Mouse (Mus musculus) hindbrain, embryonic 14.5 days (tissue): ENCODE data around the gene Rflnb. TPM values are rescaled to one million over a fixed set of nuclear protein-coding genes. Genes with fewer than 3 reads are reported as not detected.
"Not testable (repeated sequence)": the region's sequence is repeated elsewhere in the genome, so short reads cannot be mapped to it uniquely, and the experiment has no call there.

Experiments
- ATAC-seq: fragments of 200-750 bp; cut with Nextera tagmentation; 2 replicates; pipeline ENCODE4 v1.8.0; 2017; ENCODE audit warnings: moderate number of reproducible peaks, mild to moderate bottlenecking, moderate TSS enrichment, moderate library complexity; ENCODE audit not compliant: low FRiP score
- DNase-seq: peaks from one replicate; pipeline ENCODE4 v3.0.0-alpha.2; 2015; ENCODE audit warnings: low spot score
- H3K27ac ChIP-seq: fragments of 300-500 bp; sonication (generic); 2 replicates; pipeline ENCODE4 v1.5.1; 2014; ENCODE audit warnings: mild to moderate bottlenecking, moderate library complexity
- H3K27me3 ChIP-seq: fragments of 300-500 bp; sonication (generic); 2 replicates; pipeline ENCODE4 v1.6.1; 2014; ENCODE audit warnings: mild to moderate bottlenecking, low read length, mixed read lengths; ENCODE audit not compliant: control insufficient read depth, insufficient read depth
- H3K36me3 ChIP-seq: fragments of 300-500 bp; sonication (generic); replicated peaks from 2 replicates; pipeline ENCODE4 v1.6.1; 2014; ENCODE audit not compliant: control insufficient read depth, insufficient read depth
- H3K4me1 ChIP-seq: fragments of 300-500 bp; sonication (generic); replicated peaks from 2 replicates; pipeline ENCODE4 v1.6.1; 2014; ENCODE audit warnings: antibody characterized with exemption, low read length, mixed read lengths; ENCODE audit not compliant: control insufficient read depth, insufficient read depth
- H3K4me2 ChIP-seq: fragments of 300-500 bp; sonication (generic); replicated peaks from 2 replicates; pipeline ENCODE4 v1.6.1; 2014; ENCODE audit warnings: mild to moderate bottlenecking, moderate library complexity
- H3K4me3 ChIP-seq: fragments of 300-500 bp; sonication (generic); replicated peaks from 2 replicates; pipeline ENCODE4 v1.5.1; 2014; ENCODE audit warnings: mild to moderate bottlenecking, low read length
- H3K9ac ChIP-seq: fragments of 300-500 bp; sonication (generic); 2 replicates; pipeline ENCODE4 v1.6.1; 2014
- H3K9me3 ChIP-seq: fragments of 300-500 bp; sonication (generic); 2 replicates; pipeline ENCODE4 v1.6.1; 2016; ENCODE audit warnings: low read length; ENCODE audit not compliant: control insufficient read depth
- WGBS: fragments of 180-500 bp; shearing (Covaris S2); extraction: QIAGEN DNeasy Blood & Tissue Kit; methylation state at CpG from one replicate; pipeline ENCODE4 v1.1.7; 2014; 5-methylcytosine and 5-hydroxymethylcytosine counted together
- polyA plus RNA-seq: library from polyadenylated mRNA; unstranded; fragments of >200 nt; fragmentation: Nextera tagmentation; extraction: Ambion mirVana; gene quantifications from 2 replicates; pipeline ENCODE4 v1.2.1, GENCODE M21; 2014

Gene Rflnb
- polyA plus RNA-seq, 1 experiment from 2014 or later: 9.0 TPM

DNA sequence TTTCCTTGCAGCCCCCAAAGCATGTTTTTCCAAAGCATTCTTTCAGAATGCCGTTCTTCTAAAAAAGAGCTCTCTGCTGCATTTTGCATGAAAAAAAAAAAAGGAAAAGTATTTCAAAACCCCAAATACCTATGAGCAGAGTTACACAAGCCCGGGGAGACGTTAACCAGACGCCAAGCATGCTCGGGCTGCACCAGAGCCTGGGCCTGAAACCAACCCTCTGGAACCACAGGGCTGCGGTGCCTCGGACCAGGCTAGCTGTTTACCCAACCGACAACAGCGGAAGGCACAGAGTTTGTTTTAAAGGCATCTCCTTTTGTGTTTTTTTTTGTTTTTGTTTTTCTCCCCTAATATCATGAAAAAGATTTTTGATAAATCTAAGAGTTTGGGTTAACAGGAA is 6.7 kb downstream of the Rflnb start:
- WGBS: 87% methylated on average over 9 of the region's 9 CpGs
- no peaks in the 10 kb centered on the region for H3K4me1 ChIP-seq
- H3K27me3 ChIP-seq: no peaks in the 10 kb centered on the region
- no peak overlapping the region for H3K4me2 ChIP-seq
- H3K27ac ChIP-seq: no peak overlapping the region
- no peaks in the 10 kb centered on the region for H3K9me3 ChIP-seq
- H3K36me3 ChIP-seq: no peaks in the 10 kb centered on the region
- DNase-seq: no peak
- no peak for ATAC-seq
- no peak overlapping the region for H3K4me3 ChIP-seq
- H3K9ac ChIP-seq: no peak overlapping the region

DNA sequence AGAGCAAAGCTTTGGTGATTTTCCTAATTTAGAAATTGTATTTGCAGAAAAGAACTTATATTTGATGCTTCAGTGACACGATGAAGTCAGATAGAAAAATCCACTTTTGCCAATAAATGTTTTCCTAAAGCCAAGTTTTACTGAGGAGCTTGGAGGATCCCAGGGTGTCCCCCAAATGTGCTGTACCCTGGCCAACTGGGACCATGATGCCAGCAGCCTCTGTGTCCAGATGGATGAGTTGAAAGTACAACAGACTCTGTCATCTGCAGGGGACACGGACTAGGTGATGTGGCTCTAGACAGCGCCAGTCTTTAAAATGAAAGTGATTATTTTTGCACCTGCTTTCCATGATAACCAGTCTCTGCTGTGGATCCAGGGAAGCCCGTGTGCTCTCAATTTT is 7.7 kb downstream of the Rflnb start:
- Histone ChIP-seq H3K9me3 (no peaks in the 10 kb centered on the region), H3K36me3 (no peaks in the 10 kb centered on the region), H3K27ac (no peak overlapping the region), H3K4me2 (no peak overlapping the region), H3K27me3 (no peaks in the 10 kb centered on the region), H3K4me3 (no peak overlapping the region), H3K4me1 (no peaks in the 10 kb centered on the region), H3K9ac (no peak overlapping the region)
- 81% methylated on average over 4 of the region's 4 CpGs for WGBS
- DNase-seq (no peak), ATAC-seq (no peak)

DNA sequence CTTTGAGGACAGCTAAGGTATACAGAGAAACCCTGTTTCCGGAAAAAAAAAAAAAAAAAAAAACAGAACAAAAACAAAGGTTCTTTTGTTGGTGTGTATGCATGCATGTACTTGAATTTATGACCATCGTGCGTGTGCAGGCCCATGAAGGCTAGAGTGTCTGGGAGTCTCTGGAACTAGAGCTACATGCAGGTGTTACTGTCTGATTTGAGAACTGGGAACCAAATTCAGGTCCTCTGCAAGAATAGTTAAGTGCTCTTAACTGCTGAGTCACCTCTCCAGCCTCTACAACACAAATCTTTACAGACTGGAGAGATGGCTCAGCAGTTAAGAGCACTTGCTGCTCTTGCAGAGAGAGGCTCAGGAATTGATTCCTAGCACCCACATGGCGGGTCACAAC is 11.8 kb downstream of the Rflnb start:
- no peak overlapping the region for H3K9ac ChIP-seq
- 76% methylated on average over 4 of the region's 4 CpGs for WGBS
- no peaks in the 10 kb centered on the region for H3K36me3 ChIP-seq
- no peak overlapping the region for H3K4me2 ChIP-seq
- H3K27ac ChIP-seq: no peak overlapping the region
- DNase-seq: no peak
- no peak overlapping the region for H3K4me3 ChIP-seq
- no peaks in the 10 kb centered on the region for H3K9me3 ChIP-seq
- H3K4me1 ChIP-seq: no peaks in the 10 kb centered on the region
- no peak for ATAC-seq
- no peaks in the 10 kb centered on the region for H3K27me3 ChIP-seq

DNA sequence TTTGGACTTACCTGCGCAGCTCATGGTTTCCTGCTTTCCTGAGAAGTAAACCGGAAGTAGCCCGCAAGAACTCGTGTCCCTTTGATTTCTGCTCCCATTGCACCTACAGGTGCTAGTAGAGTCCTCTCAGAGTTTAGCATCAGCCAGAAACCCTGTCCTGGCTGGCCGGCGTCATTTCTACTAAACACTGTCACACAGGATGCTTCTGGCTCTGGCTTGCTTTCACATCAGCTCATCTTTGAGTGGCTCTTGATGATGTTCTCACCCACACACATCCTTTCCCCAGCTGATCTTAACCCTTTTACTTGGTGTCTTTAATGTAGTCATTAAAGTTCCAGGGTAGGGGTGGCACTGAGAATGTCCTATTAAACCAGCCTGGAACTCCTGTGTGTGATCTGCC is 12.3 kb downstream of the Rflnb start:
- no peak for DNase-seq
- H3K9me3 ChIP-seq: no peaks in the 10 kb centered on the region
- no peak overlapping the region for H3K27ac ChIP-seq
- WGBS: 93% methylated on average over 6 of the region's 6 CpGs
- H3K9ac ChIP-seq: no peak overlapping the region
- H3K4me1 ChIP-seq: no peaks in the 10 kb centered on the region
- no peaks in the 10 kb centered on the region for H3K27me3 ChIP-seq
- H3K36me3 ChIP-seq: no peaks in the 10 kb centered on the region
- H3K4me2 ChIP-seq: no peak overlapping the region
- no peak overlapping the region for H3K4me3 ChIP-seq
- no peak for ATAC-seq

DNA sequence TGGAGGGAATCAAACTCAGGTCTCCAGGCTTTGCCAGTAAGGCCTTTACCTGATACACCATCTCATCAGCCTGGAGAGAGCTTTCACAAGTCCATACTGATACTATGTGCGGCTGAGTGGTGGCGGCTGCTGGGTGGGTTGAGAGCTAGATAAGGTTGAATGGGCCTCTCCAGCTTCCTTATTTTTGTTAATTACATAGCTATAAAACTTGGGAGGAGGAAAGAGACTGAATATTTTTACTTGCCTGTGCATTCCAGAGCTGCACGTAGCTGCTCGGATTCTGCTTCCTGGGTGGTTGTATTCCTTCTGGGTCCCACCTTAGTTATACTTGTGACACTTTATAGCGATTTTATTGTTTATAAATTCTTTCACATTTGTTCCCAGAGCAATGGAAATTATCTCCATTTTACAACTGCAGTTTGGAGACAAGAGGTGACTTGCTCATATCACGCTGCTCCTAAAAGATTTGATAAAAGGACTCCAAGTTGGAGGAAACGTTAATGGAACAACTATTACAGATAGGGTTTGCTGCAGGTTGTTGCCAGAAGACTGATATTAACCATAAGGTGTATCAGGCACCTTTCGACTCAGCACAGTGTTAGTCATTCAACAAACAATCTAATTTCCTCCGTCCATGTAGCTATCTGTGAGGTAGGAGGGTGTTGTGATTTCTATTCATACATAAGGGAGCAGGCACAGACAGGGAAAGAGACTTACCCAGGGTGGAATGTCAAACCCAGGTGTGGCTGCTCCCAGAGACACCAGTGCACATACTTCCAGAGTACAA is 16.6 kb downstream of the Rflnb start:
- H3K27me3 ChIP-seq: no peaks in the 10 kb centered on the region
- no peak for DNase-seq

DNA sequence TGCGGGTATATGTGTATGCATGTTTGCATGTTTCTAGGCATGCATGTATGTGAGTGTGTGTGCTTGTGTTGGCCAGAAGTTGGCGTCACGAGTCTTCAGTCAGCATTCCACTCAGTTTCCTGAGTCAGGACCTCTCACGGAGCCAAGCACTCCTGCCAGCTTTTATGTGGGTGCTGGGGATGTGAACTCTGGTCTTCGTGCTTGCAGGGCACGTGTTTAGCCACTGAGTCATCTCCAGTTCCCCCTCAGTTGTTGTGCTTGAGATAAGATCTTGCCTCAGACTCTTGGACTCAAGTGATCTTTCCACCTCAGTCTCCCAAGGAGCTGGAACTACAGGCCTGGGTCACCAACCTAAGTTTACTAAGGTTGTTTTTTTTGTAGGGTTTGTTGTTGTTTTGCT is 18.5 kb downstream of the Rflnb start:
- Histone ChIP-seq H3K4me2 (no peak overlapping the region), H3K4me1 (no peaks in the 10 kb centered on the region), H3K36me3 (no peaks in the 10 kb centered on the region), H3K4me3 (no peak overlapping the region), H3K27ac (no peak overlapping the region), H3K9me3 (no peaks in the 10 kb centered on the region), H3K27me3 (no peaks in the 10 kb centered on the region), H3K9ac (no peak overlapping the region)
- 87% methylated on average over 6 of the region's 6 CpGs for WGBS
- ATAC-seq (no peak), DNase-seq (no peak)

More for the DNA sequence above, 16.6 kb downstream of the Rflnb start:
- Histone ChIP-seq H3K9ac (no peak overlapping the region), H3K4me2 (no peak overlapping the region), H3K9me3 (no peaks in the 10 kb centered on the region), H3K4me3 (no peak overlapping the region), H3K27ac (no peak overlapping the region), H3K4me1 (no peaks in the 10 kb centered on the region), H3K36me3 (no peaks in the 10 kb centered on the region)
- WGBS: 88% methylated on average over 9 of the region's 9 CpGs
- ATAC-seq: no peak

DNA sequence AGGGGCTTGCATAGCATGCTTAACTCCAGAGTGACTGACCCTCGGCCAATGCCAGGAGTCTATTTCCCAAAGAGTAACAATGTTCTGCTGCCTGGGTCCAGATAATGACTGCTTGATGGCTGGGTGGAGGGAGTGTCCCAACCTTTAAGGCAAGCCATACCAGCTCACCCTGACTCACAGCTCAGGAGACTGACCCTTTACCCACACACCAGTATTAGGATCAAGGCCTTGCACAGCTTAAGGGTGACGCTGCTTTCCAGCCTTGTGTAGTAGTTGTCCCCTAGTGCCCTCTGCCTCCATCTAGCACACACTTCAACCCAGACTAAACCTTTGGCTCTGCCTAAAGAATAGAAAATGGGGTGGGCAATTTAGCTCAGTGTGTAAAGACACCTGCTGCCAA is 19.4 kb downstream of the Rflnb start:
- Histone ChIP-seq H3K27me3 (no peaks in the 10 kb centered on the region), H3K9ac (no peak overlapping the region), H3K4me2 (no peak overlapping the region), H3K4me3 (no peak overlapping the region), H3K27ac (no peak overlapping the region), H3K36me3 (no peaks in the 10 kb centered on the region), H3K4me1 (no peaks in the 10 kb centered on the region), H3K9me3 (no peaks in the 10 kb centered on the region)
- DNase-seq (no peak), ATAC-seq (no peak)
- 76% methylated on average over 2 of the region's 2 CpGs for WGBS

DNA sequence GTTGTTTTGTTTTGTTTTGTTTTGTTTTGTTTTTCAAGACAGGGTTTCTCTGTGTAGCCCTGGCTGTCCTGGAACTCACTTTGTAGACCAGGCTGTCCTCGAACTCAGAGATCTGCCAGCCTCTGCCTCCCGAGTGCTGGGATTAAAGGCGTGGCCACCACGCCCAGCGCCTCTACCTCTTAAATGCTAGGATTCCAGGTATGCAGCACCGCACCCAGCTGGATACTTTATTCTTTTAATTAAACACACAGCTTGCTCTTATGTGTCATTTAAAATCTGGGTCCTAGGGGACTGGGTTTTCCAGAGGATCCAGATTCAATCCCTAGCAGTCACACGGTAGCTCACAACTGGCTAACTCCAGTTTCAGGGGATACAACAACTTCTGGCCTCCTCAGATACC is 23.3 kb downstream of the Rflnb start:
- not testable (repeated sequence) for H3K9ac ChIP-seq, H3K9me3 ChIP-seq, H3K27ac ChIP-seq, ATAC-seq, H3K4me1 ChIP-seq, H3K27me3 ChIP-seq, DNase-seq, H3K4me2 ChIP-seq, H3K36me3 ChIP-seq, H3K4me3 ChIP-seq
- 92% methylated on average over 7 of the region's 7 CpGs for WGBS

DNA sequence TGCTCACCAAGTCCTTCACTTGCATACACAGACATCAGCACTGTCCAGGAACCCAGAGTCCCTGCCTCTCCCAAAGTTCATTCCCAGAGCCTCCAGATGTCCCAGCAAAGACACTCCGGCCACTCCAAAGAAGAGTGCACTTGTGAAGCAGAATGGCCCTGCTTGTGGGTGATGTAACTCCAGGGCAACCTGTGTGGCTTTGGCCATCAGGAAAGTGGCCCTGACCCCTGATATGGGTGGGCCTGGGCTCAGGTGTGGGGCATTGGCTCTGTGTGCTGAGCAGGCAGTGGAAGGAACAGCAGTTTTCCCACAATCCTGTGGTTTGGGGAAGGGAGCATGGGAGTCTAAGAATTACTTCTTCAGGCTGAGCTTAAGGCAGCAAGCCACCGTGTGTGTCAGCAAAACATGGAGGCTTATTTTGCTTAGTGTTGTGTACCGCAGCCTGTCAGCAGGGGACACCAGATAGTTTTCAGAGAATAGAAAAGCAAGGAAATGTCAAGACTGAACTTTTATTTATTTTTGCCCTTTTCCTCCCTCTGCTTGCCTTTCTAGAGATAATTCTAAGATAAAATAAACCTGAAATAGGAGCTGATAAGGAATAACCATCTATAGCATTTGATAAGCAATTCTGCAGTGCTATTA is 26.2 kb downstream of the Rflnb start:
- Histone ChIP-seq H3K4me2 (no peak overlapping the region), H3K4me3 (no peak overlapping the region), H3K9ac (no peak overlapping the region), H3K36me3 (no peaks in the 10 kb centered on the region), H3K27ac (no peak overlapping the region), H3K27me3 (0 out of 2 replicates have a peak, but pooled peaks cover 3% of the 10 kb centered on the region), H3K9me3 (no peaks in the 10 kb centered on the region), H3K4me1 (peaks cover 9% of the 10 kb centered on the region; the same call in 1 of the 2 replicates)
- ATAC-seq: no peak
- no peak for DNase-seq
- WGBS: 60% methylated on average over 3 of the region's 3 CpGs
